Mouse (Mus musculus): ENCODE results near the gene Cpne5. TPM values are rescaled to one million over a fixed set of nuclear protein-coding genes. Genes with fewer than 3 reads are reported as not detected.

The Cpne5 gene
- total RNA-seq, 2 experiments from 2014 or later = 34.0 to 36.3 TPM

DNA sequence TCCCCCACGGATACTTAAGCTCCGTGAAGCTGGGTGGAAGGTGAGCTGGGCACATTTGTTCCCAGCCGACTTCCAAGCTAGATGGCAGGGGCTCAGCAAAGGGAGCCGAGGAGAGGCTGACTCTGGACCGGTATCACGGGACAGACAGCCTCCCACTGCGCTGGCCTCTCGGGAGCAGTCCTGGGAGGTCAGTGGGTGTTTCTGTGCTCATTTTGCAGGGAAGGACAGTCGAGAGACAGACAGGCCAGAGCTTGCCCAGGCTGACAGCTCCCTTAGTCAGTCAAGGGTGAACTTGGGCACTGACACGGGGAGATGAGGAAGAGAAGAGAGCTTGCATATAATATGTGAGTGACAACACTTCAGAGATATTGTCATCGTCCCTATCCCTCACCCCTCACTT lies 54.8 kb downstream of the Cpne5 start:
- no peak overlapping the region for H3K4me3 ChIP-seq
- TF ChIP-seq CTCF (conservative IDR thresholded peaks at IDR 0.05) = no peak
- no peak overlapping the region for H3K27ac ChIP-seq
- DNase-seq (ENCODE audit: low spot score in 2 of 2) = no peak

DNA sequence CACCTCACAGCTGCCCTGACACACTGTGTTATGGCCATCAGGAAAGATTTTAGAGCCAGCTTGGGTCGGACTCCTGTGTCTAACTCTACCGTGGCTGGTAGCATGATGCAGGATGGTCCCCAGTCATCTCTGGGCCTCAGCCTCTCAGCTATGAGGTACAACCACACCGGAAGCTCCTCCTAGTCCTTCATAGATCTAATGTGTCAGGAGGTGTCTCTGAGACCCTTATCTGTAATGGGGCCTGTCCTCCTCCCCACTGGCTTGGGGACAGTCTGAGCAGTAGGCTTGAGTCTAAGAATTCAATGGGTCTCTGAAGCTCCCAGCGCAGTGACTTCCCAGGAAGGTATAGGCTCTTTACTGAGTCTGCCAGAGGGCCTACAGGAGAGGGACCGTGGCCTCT lies 56.2 kb downstream of the Cpne5 start:
- no peak overlapping the region for H3K27ac ChIP-seq
- no peak for DNase-seq (ENCODE audit: low spot score in 2 of 2)
- no peak for TF ChIP-seq CTCF (conservative IDR thresholded peaks at IDR 0.05)
- no peak overlapping the region for H3K4me3 ChIP-seq

DNA sequence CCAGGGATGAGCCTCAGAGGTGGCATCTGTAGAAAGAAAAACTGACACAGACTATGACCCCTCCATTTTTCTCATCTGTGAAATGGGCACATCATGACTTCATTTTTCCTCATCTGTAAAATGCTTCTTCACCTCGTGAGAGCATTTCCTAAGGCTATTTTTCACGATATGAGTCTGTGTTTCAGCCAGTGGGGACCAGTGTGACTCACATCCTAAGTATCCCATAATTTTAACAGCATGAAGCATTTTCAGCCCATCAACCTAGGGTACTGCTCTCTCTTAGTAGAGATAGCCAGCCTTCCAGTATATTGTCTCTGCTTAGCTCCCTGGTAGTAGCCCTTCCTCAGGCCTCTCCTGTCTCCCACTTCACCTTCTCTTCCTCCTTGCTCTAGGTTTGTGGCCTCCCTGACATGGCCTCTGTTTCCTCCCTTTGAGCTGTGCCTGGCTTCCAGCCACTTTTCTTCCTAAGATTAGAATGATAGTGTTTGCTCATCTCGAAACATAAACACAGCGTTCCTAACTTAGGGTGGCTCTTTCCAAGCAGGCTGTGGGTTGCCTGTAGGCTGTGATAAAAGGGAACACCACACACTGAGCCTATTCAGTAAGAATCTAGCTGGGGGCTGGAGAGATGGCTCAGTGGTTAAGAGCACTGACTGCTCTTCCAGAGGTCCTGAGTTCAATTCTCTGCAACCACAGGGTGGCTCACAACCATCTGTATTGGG lies 57.4 kb downstream of the Cpne5 start:
- DNase-seq (ENCODE audit: low spot score in 2 of 2) = no peak
- H3K27ac ChIP-seq = no peak overlapping the region
- H3K4me3 ChIP-seq = no peak overlapping the region
- TF ChIP-seq CTCF (conservative IDR thresholded peaks at IDR 0.05) = no peak

DNA sequence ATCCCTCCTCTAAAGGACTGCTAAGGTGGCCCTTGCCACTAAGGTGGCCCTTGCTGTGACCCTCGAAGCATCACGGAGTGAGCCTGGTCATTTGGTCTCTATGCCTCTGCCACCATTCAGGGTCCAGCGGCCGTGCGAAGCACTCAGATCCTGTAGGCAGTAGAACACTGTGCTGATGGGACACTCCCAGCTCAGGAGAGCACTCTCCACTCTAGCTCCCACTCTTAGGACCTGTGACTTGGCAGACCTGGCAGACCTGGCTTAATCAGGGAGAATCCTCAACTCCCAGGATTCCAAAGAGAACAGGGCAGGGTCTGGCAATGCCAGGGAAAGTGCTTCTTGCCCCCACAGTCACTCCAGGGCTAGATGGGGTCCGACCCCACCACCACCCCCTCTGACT lies 58.0 kb downstream of the Cpne5 start:
- H3K4me3 ChIP-seq = no peak overlapping the region
- TF ChIP-seq CTCF (conservative IDR thresholded peaks at IDR 0.05) = no peak
- DNase-seq (ENCODE audit: low spot score in 2 of 2) = no peak
- no peak overlapping the region for H3K27ac ChIP-seq

DNA sequence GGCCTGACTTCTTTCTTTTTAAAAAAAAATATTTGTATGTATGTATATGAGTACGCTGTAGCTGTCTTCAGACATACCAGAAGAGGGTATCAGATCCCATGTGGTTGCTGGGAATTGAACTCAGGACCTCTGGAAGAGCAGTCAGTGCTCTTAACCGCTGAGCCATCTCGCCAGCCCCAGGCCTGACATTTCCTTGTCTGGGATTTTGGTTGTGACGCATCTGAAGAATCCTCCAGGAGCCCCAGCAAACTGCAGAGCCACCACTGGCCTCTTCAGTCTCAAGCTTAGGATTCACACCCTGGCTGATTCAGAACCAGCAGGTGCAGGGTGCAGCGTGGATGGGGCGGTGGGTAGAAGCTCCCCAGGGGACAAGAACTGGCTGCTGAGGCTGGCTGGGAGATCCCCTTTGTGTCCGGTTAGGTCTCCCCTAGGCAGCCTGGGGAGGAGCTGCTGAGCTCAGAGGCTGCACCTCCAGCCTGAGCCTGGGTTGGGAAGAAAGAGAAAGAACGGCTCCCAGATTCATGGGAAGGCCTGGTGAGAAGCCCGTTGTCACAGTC lies 59.4 kb downstream of the Cpne5 start:
- TF ChIP-seq CTCF (conservative IDR thresholded peaks at IDR 0.05) = no peak
- no peak for DNase-seq (ENCODE audit: low spot score in 2 of 2)
- no peak overlapping the region for H3K27ac ChIP-seq
- no peak overlapping the region for H3K4me3 ChIP-seq

DNA sequence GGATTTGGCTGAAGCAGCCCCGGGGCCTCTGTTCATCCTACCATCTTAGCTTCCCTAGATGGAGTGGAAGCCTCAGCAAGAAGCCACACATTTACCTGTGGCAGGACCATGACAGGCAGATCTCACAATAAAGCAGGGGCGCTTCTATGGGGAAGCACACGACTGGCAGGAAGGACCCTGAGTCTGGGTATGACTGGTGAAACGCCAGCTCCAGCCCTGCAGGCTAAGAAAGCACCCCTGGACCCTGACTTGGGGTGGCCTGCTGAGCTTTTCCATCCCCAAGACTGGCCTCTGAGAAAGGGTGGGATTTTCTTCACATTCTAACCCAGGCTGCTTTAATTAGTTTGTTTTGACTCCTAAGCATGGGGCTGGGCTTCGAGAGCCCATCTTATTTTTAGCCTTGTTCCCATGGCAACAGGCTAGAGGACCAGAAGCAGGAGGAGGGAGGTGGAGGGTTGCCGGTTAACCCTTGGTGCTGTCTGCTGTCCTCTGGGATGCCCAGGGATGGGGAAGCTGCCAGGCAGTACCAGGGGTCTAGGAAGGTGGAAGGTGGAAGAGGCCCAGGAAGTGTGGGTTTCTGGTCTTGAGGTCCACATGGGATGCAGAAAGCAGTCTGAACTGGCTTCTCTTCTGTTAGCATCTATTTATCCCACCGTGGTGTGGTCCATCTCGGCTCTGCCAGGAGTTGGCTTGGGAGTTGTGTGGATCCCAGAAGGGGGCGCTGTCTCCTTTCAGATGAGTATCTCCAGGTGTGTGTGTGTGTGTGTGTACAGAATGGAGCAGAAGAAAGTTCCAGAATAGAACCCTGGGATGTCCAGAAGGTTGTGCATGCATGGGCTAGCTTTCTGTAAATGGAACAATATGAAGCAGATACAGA lies 61.3 kb downstream of the Cpne5 start:
- TF ChIP-seq CTCF (conservative IDR thresholded peaks at IDR 0.05) = peak; percentile 79
- peak overlapping the region; percentile 43; the same call in 1 of the 2 replicates for H3K27ac ChIP-seq
- DNase-seq (ENCODE audit: low spot score in 2 of 2) = peak; percentile 72 to 83

DNA sequence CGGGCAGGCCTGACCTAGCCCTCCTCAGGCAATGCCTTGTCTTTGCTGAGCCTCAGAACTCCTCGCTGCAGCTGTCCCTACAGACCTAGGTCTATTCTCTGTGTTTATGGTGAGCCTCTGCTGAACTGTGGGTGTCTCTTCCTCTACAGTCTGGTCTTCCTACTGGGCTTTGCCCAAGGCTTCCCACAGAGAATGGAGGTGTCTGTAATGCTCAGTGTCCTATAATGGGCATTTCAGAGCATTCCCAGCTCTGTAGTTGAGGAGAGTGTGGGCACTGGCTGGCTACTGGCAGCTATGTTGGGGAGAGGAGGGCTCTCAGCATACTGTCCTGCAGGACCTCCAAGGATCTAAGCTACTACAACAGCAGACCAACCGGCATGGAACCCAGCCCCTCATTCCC lies 62.3 kb downstream of the Cpne5 start:
- no peak for TF ChIP-seq CTCF (conservative IDR thresholded peaks at IDR 0.05)
- H3K4me3 ChIP-seq = no peak overlapping the region
- DNase-seq (ENCODE audit: low spot score in 2 of 2) = no peak
- 0 out of 2 replicates have a peak overlapping the region, but pooled peaks have one; percentile 43 for H3K27ac ChIP-seq

More for the DNA sequence above, 61.3 kb downstream of the Cpne5 start:
- H3K4me3 ChIP-seq = no peak overlapping the region

DNA sequence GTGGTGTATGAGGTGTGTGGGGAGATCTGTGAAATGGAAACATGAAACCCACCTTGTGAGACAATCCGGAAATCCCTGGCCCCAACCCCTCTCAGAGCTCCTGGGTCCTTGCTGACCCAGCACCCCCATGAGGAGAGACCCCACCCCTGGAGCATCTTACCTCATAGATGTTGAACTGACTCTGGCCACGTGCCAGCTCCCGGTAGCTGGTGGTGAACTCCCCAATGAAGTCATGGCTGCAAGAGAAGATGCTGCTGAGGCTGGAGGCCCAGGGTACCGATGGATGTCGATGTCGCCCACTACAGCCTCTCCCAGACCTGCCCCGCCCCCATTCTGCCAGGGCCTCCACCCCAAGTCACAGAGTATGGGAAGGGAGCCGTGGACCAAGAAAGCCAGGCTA lies 64.8 kb downstream of the Cpne5 start:
- DNase-seq (ENCODE audit: low spot score in 2 of 2) = no peak
- TF ChIP-seq CTCF (conservative IDR thresholded peaks at IDR 0.05) = no peak
- no peak overlapping the region for H3K4me3 ChIP-seq
- H3K27ac ChIP-seq = no peak overlapping the region

DNA sequence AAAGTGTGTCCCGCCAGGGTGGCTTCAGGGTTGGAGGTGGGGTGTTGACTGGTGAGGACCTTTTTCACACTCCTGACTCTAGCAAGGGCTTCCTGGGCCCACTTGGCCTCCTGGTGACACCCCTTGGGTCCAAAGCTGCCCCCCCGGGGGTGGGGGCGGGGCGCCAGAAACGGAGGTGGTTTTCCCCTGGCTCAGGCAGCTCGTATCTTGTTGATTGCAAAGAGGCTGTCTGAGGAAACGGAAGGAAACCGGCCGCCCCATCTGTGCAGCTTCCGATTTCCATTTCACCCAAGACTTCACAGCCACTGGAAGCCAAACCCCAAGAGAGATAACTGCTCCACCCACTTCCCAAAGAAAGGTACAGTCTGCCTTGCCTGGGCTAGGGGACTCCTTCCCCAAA lies 65.9 kb downstream of the Cpne5 start:
- Histone ChIP-seq H3K27ac (no peak overlapping the region), H3K4me3 (no peak overlapping the region)
- TF ChIP-seq CTCF (conservative IDR thresholded peaks at IDR 0.05) = no peak
- DNase-seq (ENCODE audit: low spot score in 2 of 2) = no peak

DNA sequence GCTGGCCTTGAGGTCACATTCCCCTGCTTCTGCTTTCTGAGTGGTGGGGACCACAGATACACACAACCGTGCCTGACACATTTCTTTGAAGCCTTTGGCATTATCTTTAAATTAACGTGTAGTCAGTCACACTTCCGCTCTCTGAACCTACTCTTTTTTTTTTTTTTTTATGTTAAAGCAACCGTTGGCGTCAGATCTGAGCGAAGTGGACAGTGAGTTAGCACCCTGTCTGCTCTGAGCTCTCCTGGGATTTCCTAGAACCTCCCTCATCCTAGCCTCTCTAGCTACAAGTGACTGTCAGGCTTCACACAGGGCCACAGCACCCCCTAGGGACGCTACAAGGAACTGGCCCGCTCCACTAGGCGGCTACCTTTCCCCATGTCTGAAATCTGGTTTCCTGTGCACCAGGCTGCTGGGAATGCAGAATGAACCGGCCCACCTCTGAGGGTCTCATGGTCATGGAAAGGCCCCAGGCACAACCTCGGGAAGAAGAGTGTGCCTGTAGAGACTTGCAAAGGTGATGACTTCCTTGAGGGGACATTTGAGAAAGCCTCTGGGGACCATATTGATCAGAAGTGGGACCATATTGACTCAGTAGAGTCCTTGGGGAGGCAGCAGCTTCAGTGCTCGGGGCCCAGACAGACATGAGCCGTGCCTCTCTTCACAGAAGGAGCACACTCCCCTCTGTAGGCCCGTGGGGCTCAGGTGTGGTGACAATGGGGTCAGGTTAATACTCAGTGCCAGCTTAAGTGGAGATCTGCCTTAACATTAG lies 66.8 kb downstream of the Cpne5 start:
- H3K4me3 ChIP-seq = no peak overlapping the region
- no peak overlapping the region for H3K27ac ChIP-seq
- peak; percentile 97 for TF ChIP-seq CTCF (conservative IDR thresholded peaks at IDR 0.05)
- peak; percentile 77 to 83 for DNase-seq (ENCODE audit: low spot score in 2 of 2)

DNA sequence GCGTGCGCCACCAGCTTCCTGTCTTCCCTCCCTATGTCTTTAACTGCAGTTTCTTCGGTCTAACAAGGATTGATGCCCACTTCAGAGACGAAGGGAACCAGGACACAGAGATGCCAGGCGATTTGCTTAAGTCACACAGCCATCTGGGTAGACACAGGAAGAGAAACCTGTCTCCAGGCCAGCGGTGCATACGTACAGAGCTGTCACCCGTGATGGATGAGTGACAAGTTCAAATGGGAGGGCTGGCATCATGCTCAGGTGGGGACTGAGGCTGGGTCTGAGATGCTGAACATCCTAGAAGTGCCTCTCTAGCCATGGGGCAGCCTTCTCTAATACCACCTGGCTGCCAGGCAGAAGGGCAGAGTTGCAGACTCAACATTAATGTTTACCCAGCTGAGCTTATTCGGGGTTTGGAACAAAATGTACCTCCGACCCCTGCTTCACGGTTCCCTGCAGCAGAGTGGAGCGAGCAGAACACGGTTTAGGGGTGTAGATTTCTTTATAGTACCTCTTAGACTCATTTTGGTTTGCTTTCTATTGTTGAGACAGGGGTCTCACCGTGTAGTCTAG lies 67.5 kb downstream of the Cpne5 start:
- no peak for TF ChIP-seq CTCF (conservative IDR thresholded peaks at IDR 0.05)
- H3K27ac ChIP-seq = no peak overlapping the region
- H3K4me3 ChIP-seq = no peak overlapping the region
- no peak for DNase-seq (ENCODE audit: low spot score in 2 of 2)

DNA sequence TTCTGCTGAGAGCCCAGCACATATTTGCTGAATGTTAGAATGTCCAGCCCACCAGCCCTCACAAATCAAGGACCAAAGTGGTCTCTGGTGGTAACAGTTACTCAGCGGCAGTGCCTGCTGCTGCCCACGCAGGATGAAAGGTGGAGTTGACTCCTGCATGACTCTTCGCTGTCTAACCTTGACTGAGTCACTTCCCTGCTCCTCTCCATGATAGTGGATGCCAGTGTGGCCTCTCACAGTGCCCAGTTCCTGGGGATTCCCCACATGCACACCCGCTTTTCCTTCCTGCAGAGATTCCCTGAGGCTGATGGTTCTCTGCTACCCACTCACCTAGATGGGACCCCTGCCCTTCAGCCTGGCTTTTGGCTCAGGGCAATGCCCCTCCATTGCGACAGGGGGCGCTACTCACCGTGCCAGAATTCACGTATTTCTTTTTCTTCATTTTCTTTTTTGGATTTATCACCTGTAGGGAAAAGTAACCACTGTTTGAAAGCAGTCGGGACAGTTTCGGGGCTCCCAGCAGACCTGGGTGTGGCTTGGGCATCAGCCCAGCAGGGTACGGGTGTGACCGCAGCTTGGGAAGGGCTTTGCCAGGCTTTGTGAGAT lies 68.9 kb downstream of the Cpne5 start:
- peak; percentile 72 for TF ChIP-seq CTCF (conservative IDR thresholded peaks at IDR 0.05)
- no peak overlapping the region for H3K4me3 ChIP-seq
- DNase-seq (ENCODE audit: low spot score in 2 of 2) = no peak
- H3K27ac ChIP-seq = no peak overlapping the region
